9 mouse cellular contexts compared by ENCODE assay signal in genomic region chr16:38653390-38653871, GRCm38 (mm10). TPM values are rescaled to one million over a fixed set of nuclear protein-coding genes. Genes with fewer than 3 reads are reported as not detected.
DNase-seq lines count a peak whose midpoint lies in the region; ATAC-seq and TF ChIP-seq lines count a peak whose summit lies in the region.
"Had no signal": no experiment of that assay in that cellular context is flagged by ENCODE, and none has a peak within 500 bp of the region (broad histone marks: within the 10 kb centered on the region; RNA-seq: fewer than 3 reads in every experiment).

No protein-coding gene starts in this region.

- no peak for TF ChIP-seq POLR2A in olfactory bulb, adult 2 months (IDR thresholded peaks at IDR 0.05; ENCODE audit: insufficient read depth, low read depth, low read length)

- peak overlapping the region; percentile 22; the same call in 1 of the 2 replicates for H3K4me3 ChIP-seq in heart, embryonic 16.5 days (ENCODE audit: low read length)
- no peak overlapping the region for H3K4me3 ChIP-seq in limb, embryonic 15.5 days
- H3K4me3 ChIP-seq in olfactory bulb, adult 2 months (ENCODE audit: insufficient read depth, low read depth, low read length) = no peak overlapping the region
- H3K4me3 ChIP-seq: liver, embryonic 15.5 days had no signal

- 3% methylated on average over 10 of the region's 10 CpGs for WGBS in heart, embryonic 16.5 days
- 21% methylated on average over 10 of the region's 10 CpGs for WGBS in limb, embryonic 15.5 days
- 59% methylated on average over 10 of the region's 10 CpGs for WGBS in olfactory bulb, adult 2 months

- peak overlapping the region; percentile 97 for H3K27ac ChIP-seq in heart, embryonic 16.5 days (ENCODE audit: low read length)
- peak overlapping the region; percentile 61 for H3K27ac ChIP-seq in limb, embryonic 15.5 days
- 0 out of 2 replicates have a peak overlapping the region, but pooled peaks have one; percentile 7 for H3K27ac ChIP-seq in olfactory bulb, adult 2 months (ENCODE audit: insufficient read depth, low read depth, low read length)
- H3K27ac ChIP-seq: liver, embryonic 15.5 days had no signal

- TF ChIP-seq CTCF in olfactory bulb, adult 2 months (IDR thresholded peaks at IDR 0.05; ENCODE audit: insufficient read depth, low read depth, low read length) = no peak

- peak overlapping the region; percentile 47 for H3K4me2 ChIP-seq in heart, embryonic 16.5 days (ENCODE audit: low read depth, low read length)
- no peak overlapping the region for H3K4me2 ChIP-seq in limb, embryonic 15.5 days
- H3K4me2 ChIP-seq: liver, embryonic 15.5 days had no signal

- intact Hi-C loops in heart, postnatal 25 days (cut with DNase I) = loop anchor here (2.0 kb wide), 1 partner anchor 13 kb away; no protein-coding TSS in a partner anchor

- peak overlapping the region; percentile 60 for H3K9ac ChIP-seq in heart, embryonic 16.5 days (ENCODE audit: low read length)
- no peak overlapping the region for H3K9ac ChIP-seq in limb, embryonic 15.5 days
- H3K9ac ChIP-seq: liver, embryonic 15.5 days had no signal

- H3K4me1 ChIP-seq in heart, embryonic 16.5 days (ENCODE audit: control insufficient read depth, insufficient read depth, low read length) = peaks cover 66% of the 10 kb centered on the region
- peaks cover 41% of the 10 kb centered on the region for H3K4me1 ChIP-seq in limb, embryonic 15.5 days
- peaks cover 15% of the 10 kb centered on the region for H3K4me1 ChIP-seq in olfactory bulb, adult 2 months (ENCODE audit: control insufficient read depth, insufficient read depth, low read length)

- DNase-seq in heart, adult 11 months = peak; percentile 98
- no peak for DNase-seq in heart, postnatal 25 days (ENCODE audit: low spot score)
- peak; percentile 24 for DNase-seq in adrenal gland, postnatal 25 days
- no peak for DNase-seq in cerebellum, postnatal 36 days

- H3K9me3 ChIP-seq in heart, embryonic 16.5 days (replicated peaks; ENCODE audit: control insufficient read depth, low read length) = no peaks in the 10 kb centered on the region
- H3K9me3 ChIP-seq in limb, embryonic 15.5 days = no peaks in the 10 kb centered on the region
- H3K9me3 ChIP-seq: liver, embryonic 15.5 days had no signal

- no peaks in the 10 kb centered on the region for H3K27me3 ChIP-seq in heart, embryonic 16.5 days (ENCODE audit: control insufficient read depth, insufficient read depth, low read length)
- H3K27me3 ChIP-seq in limb, embryonic 15.5 days = no peaks in the 10 kb centered on the region

- H3K36me3 ChIP-seq in heart, embryonic 16.5 days (ENCODE audit: control insufficient read depth, insufficient read depth) = 0 out of 2 replicates have a peak, but pooled peaks cover 2% of the 10 kb centered on the region
- H3K36me3 ChIP-seq in limb, embryonic 15.5 days = no peaks in the 10 kb centered on the region
- H3K36me3 ChIP-seq: liver, embryonic 15.5 days had no signal

- ATAC-seq in heart, embryonic 16.5 days (replicated peaks; ENCODE audit: extremely low read depth, insufficient read depth, low FRiP score) = peak; percentile 80
- 0 out of 2 replicates have a peak, but pooled peaks have one; percentile 15 for ATAC-seq in limb, embryonic 15.5 days (ENCODE audit: insufficient number of reproducible peaks, low FRiP score, low TSS enrichment, low read depth)
- ATAC-seq in erythroid progenitor cell, adult 5-6 weeks (replicated peaks; ENCODE audit: low FRiP score, poor library complexity, severe bottlenecking) = no peak

RNA-seq across cellular contexts. Expression of gene Arhgap31, which starts 59.6 kb away (rescaled TPM):
- 10 to 100 TPM; 34.8 to 48.2 TPM for total RNA-seq in heart, postnatal 25 days (2021)
- total RNA-seq in adrenal gland, postnatal 25 days (2021) = 26.1 and 28.4 TPM in 2 replicates
- polyA plus RNA-seq in heart, embryonic 16.5 days (2015; fragmentation: Nextera tagmentation; extraction: Ambion mirVana) = 38.0 and 42.0 TPM in 2 replicates
- polyA plus RNA-seq in limb, embryonic 15.5 days (2015; fragmentation: Nextera tagmentation; extraction: Ambion mirVana) = 14.5 and 16.2 TPM in 2 replicates
- polyA plus RNA-seq in olfactory bulb, adult 2 months (2012; ENCODE audit: insufficient read depth, insufficient read length, low replicate concordance, missing spikeins) = not detected in 2 replicates
- total RNA-seq in erythroid progenitor cell, adult 5-6 weeks (2015; ENCODE audit: low replicate concordance) = 3.6 and 5.0 TPM in 2 replicates
- total RNA-seq in erythroid progenitor cell, adult 5-6 weeks (2017; ENCODE audit: low replicate concordance) = 0.83 and 1.2 TPM in 2 replicates

Comparison
In these comparisons a context has a peak if more than half of its experiments do, and no peak if none do; other contexts are left out.
1. DNase-seq: peak in heart, adult 11 months (single experiment) and adrenal gland, postnatal 25 days (single experiment); none in heart, postnatal 25 days (single experiment) and cerebellum, postnatal 36 days (0 of 2).
2. H3K27ac ChIP-seq: peak in every context shown above with its lines; median percentile 97 in heart, embryonic 16.5 days; 61 in limb, embryonic 15.5 days; 7 in olfactory bulb, adult 2 months.